Mouse (Mus musculus) thymus, adult 2 months (tissue): Measurements from ENCODE around the gene Snrpd3.

Experiments used
- CTCF ChIP-seq: fragments of 200-500 bp; IDR thresholded peaks from 2 replicates; pipeline ENCODE4 v1.5.1; 2012; ENCODE audit warnings: mild to moderate bottlenecking, control low read depth, low read length, moderate library complexity, borderline replicate concordance; ENCODE audit not compliant: control insufficient read depth, poor library complexity, insufficient read depth; ENCODE audit errors: extremely low read depth
- POLR2A ChIP-seq: fragments of 200-500 bp; IDR thresholded peaks from 2 replicates; pipeline ENCODE4 v1.6.1; 2012; ENCODE audit warnings: mild to moderate bottlenecking, low read length, control low read depth, moderate library complexity; ENCODE audit not compliant: control insufficient read depth, poor library complexity, insufficient read depth; ENCODE audit errors: extremely low read depth

DNA sequence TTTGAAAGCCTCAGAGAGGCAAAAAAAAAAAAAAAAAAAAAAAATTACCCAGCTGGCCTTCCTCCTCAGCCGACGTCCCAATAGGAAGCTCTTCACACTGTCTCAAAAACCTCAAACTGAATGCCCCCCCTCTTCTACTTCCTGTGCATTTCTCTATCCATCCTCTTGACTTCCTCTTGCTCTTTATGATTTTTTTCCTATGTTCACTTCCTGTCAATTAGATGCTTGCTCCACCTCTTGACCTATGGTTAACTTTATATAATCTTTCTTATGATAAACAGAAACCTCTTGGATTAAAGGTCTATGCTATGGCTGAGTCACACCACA, 25.5 kb upstream of the Snrpd3 start:
- TF ChIP-seq POLR2A (no peak), CTCF (no peak)
